Mouse (Mus musculus): ENCODE results near the gene Ceacam5.

Gene Ceacam5

GRCm38 (mm10) chr7:17712938-17713337 is at the start of gene Ceacam5:
Gene Ceacam5, plus strand, starts transcription at chr7:17713238.
- in situ Hi-C loops (cut with MboI, MseI) = no loop called here
